Mouse (Mus musculus) limb, embryonic 12.5 days (tissue): ENCODE measurements around the gene Cacna1d. TPM values are rescaled to one million over a fixed set of nuclear protein-coding genes. Genes with fewer than 3 reads are reported as not detected.

Experiments
- ATAC-seq: fragments of 200-750 bp; cut with Nextera tagmentation; 2 replicates; pipeline ENCODE4 v1.8.0; 2017; ENCODE audit warnings: low read depth, moderate TSS enrichment; ENCODE audit not compliant: insufficient number of reproducible peaks, insufficient read depth, low FRiP score, low TSS enrichment
- H3K27ac ChIP-seq: fragments of 300-500 bp; sonication (generic); 2 replicates; pipeline ENCODE4 v1.5.1; 2016; ENCODE audit warnings: mild to moderate bottlenecking, moderate library complexity
- H3K27me3 ChIP-seq: fragments of 300-500 bp; sonication (generic); 2 replicates; pipeline ENCODE4 v1.6.1; 2016; ENCODE audit warnings: mild to moderate bottlenecking, moderate library complexity
- H3K36me3 ChIP-seq: fragments of 300-500 bp; sonication (generic); 2 replicates; pipeline ENCODE4 v1.6.1; 2016; ENCODE audit warnings: mild to moderate bottlenecking, moderate library complexity
- H3K4me1 ChIP-seq: fragments of 300-500 bp; sonication (generic); replicated peaks from 2 replicates; pipeline ENCODE4 v1.6.1; 2016
- H3K4me2 ChIP-seq: fragments of 300-500 bp; sonication (generic); 2 replicates; pipeline ENCODE4 v1.6.1; 2016; ENCODE audit warnings: mild to moderate bottlenecking, moderate library complexity
- H3K4me3 ChIP-seq: fragments of 300-500 bp; sonication (generic); replicated peaks from 2 replicates; pipeline ENCODE4 v1.5.1; 2016; ENCODE audit warnings: mild to moderate bottlenecking
- H3K9ac ChIP-seq: fragments of 300-500 bp; sonication (generic); replicated peaks from 2 replicates; pipeline ENCODE4 v1.6.1; 2016; ENCODE audit warnings: mild to moderate bottlenecking, moderate library complexity
- H3K9me3 ChIP-seq: fragments of 300-500 bp; sonication (generic); 2 replicates; pipeline ENCODE4 v1.6.1; 2016; ENCODE audit warnings: mild to moderate bottlenecking, moderate library complexity
- WGBS: fragments of 180-500 bp; shearing (Covaris S2); methylation state at CpG from one replicate; pipeline ENCODE4 v1.1.7; 2016; 5-methylcytosine and 5-hydroxymethylcytosine counted together
- polyA plus RNA-seq: library from polyadenylated mRNA; unstranded; fragments of >200 nt; fragmentation: Nextera tagmentation; extraction: Ambion mirVana; gene quantifications from 2 replicates; pipeline ENCODE4 v1.2.1, GENCODE M21; 2016

Gene Cacna1d
- polyA plus RNA-seq, 1 experiment from 2014 or later = 3.0 TPM

GRCm38 (mm10) chr14:30113392-30114108 is 377.7 kb downstream of the Cacna1d start:
- no peak overlapping the region for H3K27ac ChIP-seq
- ATAC-seq = no peak
- no peak overlapping the region for H3K9ac ChIP-seq
- H3K27me3 ChIP-seq = no peaks in the 10 kb centered on the region
- no peak overlapping the region for H3K4me3 ChIP-seq
- H3K36me3 ChIP-seq = no peaks in the 10 kb centered on the region
- no peak overlapping the region for H3K4me2 ChIP-seq
- H3K4me1 ChIP-seq = no peaks in the 10 kb centered on the region; the same call in 1 of the 2 replicates
- WGBS = 43% methylated on average over 9 of the region's 9 CpGs
- no peaks in the 10 kb centered on the region for H3K9me3 ChIP-seq

GRCm38 (mm10) chr14:30109079-30109478 is 382.2 kb downstream of the Cacna1d start:
- Histone ChIP-seq H3K9ac (no peak overlapping the region), H3K27me3 (no peaks in the 10 kb centered on the region)
- 45% methylated on average over 2 of the region's 2 CpGs for WGBS

GRCm38 (mm10) chr14:30106550-30106949 is 384.7 kb downstream of the Cacna1d start:
- H3K9me3 ChIP-seq = no peaks in the 10 kb centered on the region
- no peak for ATAC-seq
- no peaks in the 10 kb centered on the region; the same call in 1 of the 2 replicates for H3K4me1 ChIP-seq
- no peak overlapping the region for H3K4me3 ChIP-seq
- no peaks in the 10 kb centered on the region for H3K36me3 ChIP-seq
- H3K27me3 ChIP-seq = no peaks in the 10 kb centered on the region
- no peak overlapping the region for H3K9ac ChIP-seq
- 87% methylated on average over 4 of the region's 4 CpGs for whole genome bisulfite sequencing
- H3K27ac ChIP-seq = no peak overlapping the region
- H3K4me2 ChIP-seq = no peak overlapping the region

More at GRCm38 (mm10) chr14:30109079-30109478, 382.2 kb downstream of the Cacna1d start:
- Histone ChIP-seq H3K27ac (no peak overlapping the region), H3K9me3 (no peaks in the 10 kb centered on the region), H3K4me3 (no peak overlapping the region), H3K36me3 (no peaks in the 10 kb centered on the region), H3K4me1 (no peaks in the 10 kb centered on the region; the same call in 1 of the 2 replicates), H3K4me2 (no peak overlapping the region)
- ATAC-seq = no peak

- no peaks in the 10 kb centered on the region for H3K27me3 ChIP-seq
- no peaks in the 10 kb centered on the region for H3K9me3 ChIP-seq
- no peak overlapping the region for H3K4me3 ChIP-seq
- H3K4me1 ChIP-seq = no peaks in the 10 kb centered on the region; the same call in 1 of the 2 replicates
- H3K27ac ChIP-seq = no peak overlapping the region
- no peak overlapping the region for H3K4me2 ChIP-seq
- no peak overlapping the region for H3K9ac ChIP-seq
- no peak for ATAC-seq
- WGBS = 79% methylated on average over 6 of the region's 6 CpGs
- no peaks in the 10 kb centered on the region for H3K36me3 ChIP-seq
Measured at GRCm38 (mm10) chr14:30105551-30105950, 385.7 kb downstream of the Cacna1d start.

- no peak overlapping the region for H3K4me3 ChIP-seq
- H3K9me3 ChIP-seq = no peaks in the 10 kb centered on the region
- no peak for ATAC-seq
- H3K36me3 ChIP-seq = no peaks in the 10 kb centered on the region
- no peak overlapping the region for H3K4me2 ChIP-seq
- no peaks in the 10 kb centered on the region; the same call in 1 of the 2 replicates for H3K4me1 ChIP-seq
- no peak overlapping the region for H3K27ac ChIP-seq
- H3K9ac ChIP-seq = no peak overlapping the region
- no peaks in the 10 kb centered on the region for H3K27me3 ChIP-seq
- 65% methylated on average over 8 of the region's 8 CpGs for WGBS
Measured at GRCm38 (mm10) chr14:30103946-30104536, 387.2 kb downstream of the Cacna1d start.

GRCm38 (mm10) chr14:30097239-30097638 is 394.0 kb downstream of the Cacna1d start:
- H3K9me3 ChIP-seq = no peaks in the 10 kb centered on the region
- WGBS = 58% methylated on average over 5 of the region's 5 CpGs
- ATAC-seq = no peak
- no peaks in the 10 kb centered on the region for H3K4me1 ChIP-seq
- no peak overlapping the region for H3K4me3 ChIP-seq
- H3K27me3 ChIP-seq = no peaks in the 10 kb centered on the region
- no peak overlapping the region for H3K27ac ChIP-seq
- no peak overlapping the region for H3K4me2 ChIP-seq
- H3K9ac ChIP-seq = no peak overlapping the region
- no peaks in the 10 kb centered on the region for H3K36me3 ChIP-seq

GRCm38 (mm10) chr14:30092426-30092825 is 398.8 kb downstream of the Cacna1d start:
- ATAC-seq = no peak
- 79% methylated on average over 4 of the region's 4 CpGs for WGBS
- no peak overlapping the region for H3K4me2 ChIP-seq

GRCm38 (mm10) chr14:30092021-30092420 is 399.2 kb downstream of the Cacna1d start:
- no peak for ATAC-seq

More at GRCm38 (mm10) chr14:30092426-30092825, 398.8 kb downstream of the Cacna1d start:
- no peaks in the 10 kb centered on the region for H3K27me3 ChIP-seq
- H3K36me3 ChIP-seq = no peaks in the 10 kb centered on the region
- no peak overlapping the region for H3K4me3 ChIP-seq
- H3K27ac ChIP-seq = no peak overlapping the region
- H3K4me1 ChIP-seq = no peaks in the 10 kb centered on the region
- no peaks in the 10 kb centered on the region for H3K9me3 ChIP-seq
- H3K9ac ChIP-seq = no peak overlapping the region

GRCm38 (mm10) chr14:30079729-30080128 is 411.5 kb downstream of the Cacna1d start:
- 73% methylated on average over 4 of the region's 4 CpGs for WGBS
- H3K4me3 ChIP-seq = no peak overlapping the region
- no peaks in the 10 kb centered on the region for H3K4me1 ChIP-seq
- no peak overlapping the region for H3K27ac ChIP-seq
- no peak overlapping the region for H3K9ac ChIP-seq
- H3K27me3 ChIP-seq = no peaks in the 10 kb centered on the region
- 0 out of 2 replicates have a peak, but pooled peaks cover 4% of the 10 kb centered on the region for H3K9me3 ChIP-seq
- ATAC-seq = no peak
- no peaks in the 10 kb centered on the region for H3K36me3 ChIP-seq
- no peak overlapping the region for H3K4me2 ChIP-seq

More at GRCm38 (mm10) chr14:30092021-30092420, 399.2 kb downstream of the Cacna1d start:
- Histone ChIP-seq H3K9me3 (no peaks in the 10 kb centered on the region), H3K27me3 (no peaks in the 10 kb centered on the region), H3K4me3 (no peak overlapping the region), H3K9ac (no peak overlapping the region), H3K4me2 (no peak overlapping the region), H3K27ac (no peak overlapping the region), H3K36me3 (no peaks in the 10 kb centered on the region), H3K4me1 (no peaks in the 10 kb centered on the region)
- WGBS = 64% methylated on average over 2 of the region's 2 CpGs

GRCm38 (mm10) chr14:30078115-30078808 is 413.0 kb downstream of the Cacna1d start:
- Histone ChIP-seq H3K4me2 (no peak overlapping the region), H3K4me1 (no peaks in the 10 kb centered on the region), H3K4me3 (no peak overlapping the region), H3K36me3 (no peaks in the 10 kb centered on the region), H3K27me3 (no peaks in the 10 kb centered on the region), H3K27ac (no peak overlapping the region), H3K9me3 (0 out of 2 replicates have a peak, but pooled peaks cover 4% of the 10 kb centered on the region), H3K9ac (no peak overlapping the region)
- ATAC-seq = no peak
- 77% methylated on average over 15 of the region's 15 CpGs for WGBS

- 75% methylated on average over 7 of the region's 7 CpGs for WGBS
- Histone ChIP-seq H3K4me1 (no peaks in the 10 kb centered on the region), H3K27ac (no peak overlapping the region), H3K9me3 (no peaks in the 10 kb centered on the region), H3K4me2 (no peak overlapping the region), H3K36me3 (no peaks in the 10 kb centered on the region), H3K9ac (no peak overlapping the region), H3K27me3 (no peaks in the 10 kb centered on the region), H3K4me3 (no peak overlapping the region)
- ATAC-seq = no peak
Measured at GRCm38 (mm10) chr14:30075268-30075887, 415.9 kb downstream of the Cacna1d start.
